Mouse (Mus musculus) midbrain, embryonic 16.5 days (tissue): ENCODE results near the gene Ube2v1. TPM values are rescaled to one million over a fixed set of nuclear protein-coding genes. Genes with fewer than 3 reads are reported as not detected.

ENCODE experiments used
- ATAC-seq: fragments of 200-750 bp; cut with Nextera tagmentation; 2 replicates; pipeline ENCODE4 v1.8.0; 2017; ENCODE audit warnings: moderate TSS enrichment
- H3K27ac ChIP-seq: fragments of 300-500 bp; sonication (generic); 2 replicates; pipeline ENCODE4 v1.5.1; 2014; ENCODE audit warnings: mild to moderate bottlenecking, low read length, mixed read lengths
- H3K27me3 ChIP-seq: fragments of 300-500 bp; sonication (generic); 2 replicates; pipeline ENCODE4 v1.6.1; 2014; ENCODE audit warnings: low read depth, low read length, mixed read lengths; ENCODE audit not compliant: control insufficient read depth, insufficient read depth
- H3K36me3 ChIP-seq: fragments of 300-500 bp; sonication (generic); 2 replicates; pipeline ENCODE4 v1.6.1; 2014; ENCODE audit warnings: mild to moderate bottlenecking, low read length, moderate library complexity, mixed read lengths; ENCODE audit not compliant: control insufficient read depth, insufficient read depth
- H3K4me1 ChIP-seq: fragments of 300-500 bp; sonication (generic); 2 replicates; pipeline ENCODE4 v1.6.1; 2014; ENCODE audit warnings: mild to moderate bottlenecking, low read length, mixed read lengths; ENCODE audit not compliant: control insufficient read depth, insufficient read depth
- H3K4me2 ChIP-seq: fragments of 300-500 bp; sonication (generic); 2 replicates; pipeline ENCODE4 v1.6.1; 2014; ENCODE audit warnings: mild to moderate bottlenecking, low read length, mixed read lengths
- H3K4me3 ChIP-seq: fragments of 300-500 bp; sonication (generic); 2 replicates; pipeline ENCODE4 v1.5.1; 2014; ENCODE audit warnings: low read depth, mild to moderate bottlenecking, low read length, moderate library complexity, mixed read lengths
- H3K9ac ChIP-seq: fragments of 300-500 bp; sonication (generic); 2 replicates; pipeline ENCODE4 v1.6.1; 2014; ENCODE audit warnings: low read depth, low read length, mixed read lengths
- H3K9me3 ChIP-seq: fragments of 300-500 bp; sonication (generic); replicated peaks from 2 replicates; pipeline ENCODE4 v1.6.1; 2014; ENCODE audit warnings: mild to moderate bottlenecking, low read length, mixed read lengths; ENCODE audit not compliant: control insufficient read depth, poor library complexity, severe bottlenecking
- WGBS: fragments of 180-500 bp; shearing (Covaris S2); extraction: QIAGEN DNeasy Blood & Tissue Kit; methylation state at CpG from one replicate; pipeline ENCODE4 v1.1.7; 2014; 5-methylcytosine and 5-hydroxymethylcytosine counted together
- polyA plus RNA-seq: library from polyadenylated mRNA; unstranded; fragments of >200 nt; fragmentation: Nextera tagmentation; extraction: Ambion mirVana; gene quantifications from 2 replicates; pipeline ENCODE4 v1.2.1, GENCODE M21; 2015

Gene Ube2v1
- polyA plus RNA-seq, 1 experiment from 2014 or later, result 344 TPM

- no peak overlapping the region for H3K9ac ChIP-seq
- 75% methylated on average over 2 of the region's 2 CpGs for WGBS
- no peak overlapping the region for H3K4me2 ChIP-seq
- no peak for ATAC-seq
- H3K9me3 ChIP-seq, result no peaks in the 10 kb centered on the region
- H3K4me3 ChIP-seq, result no peak overlapping the region
- peaks cover 3% of the 10 kb centered on the region; the same call in 1 of the 2 replicates for H3K4me1 ChIP-seq
- H3K27me3 ChIP-seq, result no peaks in the 10 kb centered on the region
- no peak overlapping the region for H3K27ac ChIP-seq
- H3K36me3 ChIP-seq, result 0 out of 2 replicates have a peak, but pooled peaks cover 2% of the 10 kb centered on the region
Measured at GRCm38 (mm10) chr2:167602364-167602763, 29.5 kb downstream of the Ube2v1 start.

GRCm38 (mm10) chr2:167600481-167600995 is 31.4 kb downstream of the Ube2v1 start:
- Histone ChIP-seq H3K36me3 (no peaks in the 10 kb centered on the region), H3K27me3 (0 out of 2 replicates have a peak, but pooled peaks cover 4% of the 10 kb centered on the region), H3K9ac (no peak overlapping the region), H3K27ac (no peak overlapping the region), H3K4me1 (peaks cover 5% of the 10 kb centered on the region; the same call in 1 of the 2 replicates), H3K4me3 (no peak overlapping the region), H3K4me2 (no peak overlapping the region), H3K9me3 (no peaks in the 10 kb centered on the region)
- ATAC-seq, result no peak
- 83% methylated on average over 8 of the region's 8 CpGs for WGBS

GRCm38 (mm10) chr2:167599917-167600316 is 32.0 kb downstream of the Ube2v1 start:
- Histone ChIP-seq H3K9ac (no peak overlapping the region), H3K9me3 (no peaks in the 10 kb centered on the region), H3K4me3 (no peak overlapping the region), H3K4me1 (peaks cover 5% of the 10 kb centered on the region; the same call in 1 of the 2 replicates), H3K36me3 (no peaks in the 10 kb centered on the region), H3K27me3 (0 out of 2 replicates have a peak, but pooled peaks cover 4% of the 10 kb centered on the region), H3K4me2 (no peak overlapping the region), H3K27ac (no peak overlapping the region)
- 65% methylated on average over 6 of the region's 6 CpGs for WGBS
- ATAC-seq, result no peak

GRCm38 (mm10) chr2:167599195-167599594 is 32.7 kb downstream of the Ube2v1 start:
- no peak overlapping the region for H3K9ac ChIP-seq
- 87% methylated on average over 5 of the region's 5 CpGs for WGBS
- H3K4me1 ChIP-seq, result peaks cover 5% of the 10 kb centered on the region; the same call in 1 of the 2 replicates
- H3K36me3 ChIP-seq, result no peaks in the 10 kb centered on the region
- no peak overlapping the region for H3K4me2 ChIP-seq
- H3K27ac ChIP-seq, result no peak overlapping the region
- H3K4me3 ChIP-seq, result no peak overlapping the region
- H3K9me3 ChIP-seq, result no peaks in the 10 kb centered on the region
- ATAC-seq, result no peak
- H3K27me3 ChIP-seq, result 0 out of 2 replicates have a peak, but pooled peaks cover 4% of the 10 kb centered on the region

- peak overlapping the region; percentile 44 for H3K4me2 ChIP-seq
- no peaks in the 10 kb centered on the region for H3K9me3 ChIP-seq
- ATAC-seq, result peak; percentile 68; the same call in 1 of the 2 replicates
- H3K27me3 ChIP-seq, result 0 out of 2 replicates have a peak, but pooled peaks cover 4% of the 10 kb centered on the region
- peak overlapping the region; percentile 16 for H3K4me3 ChIP-seq
- H3K4me1 ChIP-seq, result peaks cover 5% of the 10 kb centered on the region; the same call in 1 of the 2 replicates
- 36% methylated on average over 32 of the region's 40 CpGs for WGBS
- H3K27ac ChIP-seq, result no peak overlapping the region
- H3K9ac ChIP-seq, result peak overlapping the region; percentile 54; the same call in 1 of the 2 replicates
- H3K36me3 ChIP-seq, result no peaks in the 10 kb centered on the region
Measured at GRCm38 (mm10) chr2:167597492-167598186, 34.3 kb downstream of the Ube2v1 start.

- WGBS, result 49% methylated on average over 27 of the region's 27 CpGs
- Histone ChIP-seq H3K4me2 (peak overlapping the region; percentile 44), H3K9ac (peak overlapping the region; percentile 54; the same call in 1 of the 2 replicates), H3K36me3 (no peaks in the 10 kb centered on the region), H3K27me3 (0 out of 2 replicates have a peak, but pooled peaks cover 4% of the 10 kb centered on the region), H3K27ac (no peak overlapping the region), H3K9me3 (no peaks in the 10 kb centered on the region), H3K4me3 (peak overlapping the region; percentile 16), H3K4me1 (peaks cover 5% of the 10 kb centered on the region; the same call in 1 of the 2 replicates)
- peak; percentile 32; the same call in 1 of the 2 replicates for ATAC-seq
Measured at GRCm38 (mm10) chr2:167596726-167597491, 35.0 kb downstream of the Ube2v1 start.

GRCm38 (mm10) chr2:167596262-167596661 is 35.6 kb downstream of the Ube2v1 start:
- Histone ChIP-seq H3K4me1 (peaks cover 5% of the 10 kb centered on the region; the same call in 1 of the 2 replicates), H3K9me3 (no peaks in the 10 kb centered on the region), H3K27me3 (0 out of 2 replicates have a peak, but pooled peaks cover 4% of the 10 kb centered on the region), H3K4me3 (no peak overlapping the region), H3K36me3 (no peaks in the 10 kb centered on the region), H3K9ac (no peak overlapping the region), H3K27ac (no peak overlapping the region), H3K4me2 (no peak overlapping the region)
- ATAC-seq, result no peak
- WGBS, result 44% methylated on average over 4 of the region's 4 CpGs

- Histone ChIP-seq H3K27me3 (0 out of 2 replicates have a peak, but pooled peaks cover 4% of the 10 kb centered on the region), H3K4me2 (no peak overlapping the region), H3K27ac (no peak overlapping the region), H3K4me3 (no peak overlapping the region), H3K9me3 (no peaks in the 10 kb centered on the region), H3K36me3 (no peaks in the 10 kb centered on the region), H3K9ac (no peak overlapping the region), H3K4me1 (peaks cover 5% of the 10 kb centered on the region; the same call in 1 of the 2 replicates)
- ATAC-seq, result no peak
- WGBS, result 46% methylated on average over 14 of the region's 14 CpGs
Measured at GRCm38 (mm10) chr2:167595761-167596171, 36.1 kb downstream of the Ube2v1 start.
